In genomic region chr11:101354438-101355010, GRCm38 (mm10) we compare ENCODE assay signal across 30 mouse cellular contexts. TPM values are rescaled to one million over a fixed set of nuclear protein-coding genes. Genes with fewer than 3 reads are reported as not detected.
DNase-seq lines count a peak whose midpoint lies in the region; ATAC-seq and TF ChIP-seq lines count a peak whose summit lies in the region.
"Had no signal": no experiment of that assay in that cellular context is flagged by ENCODE, and none has a peak within 500 bp of the region (broad histone marks: within the 10 kb centered on the region; RNA-seq: fewer than 3 reads in every experiment).

No protein-coding gene starts in this region.

- ATAC-seq in midbrain, postnatal 0 days (ENCODE audit: low FRiP score) = no peak
- ATAC-seq: activated CD4-positive, CD25-positive, alpha-beta regulatory T cell, adult 4 months; forebrain, embryonic 13.5 days; inflammation-experienced regulatory T-cells, adult 6 months; midbrain, embryonic 15.5 days had no signal

- H3K27ac ChIP-seq in layer of hippocampus, adult 2 months = no peak overlapping the region
- H3K27ac ChIP-seq in midbrain, postnatal 0 days (ENCODE audit: low read depth, low read length) = no peak overlapping the region
- no peak overlapping the region for H3K27ac ChIP-seq in midbrain, embryonic 10.5 days (replicated peaks)
- no peak overlapping the region for H3K27ac ChIP-seq in MEL (ENCODE audit: control insufficient read depth, low read depth, low read length)
- H3K27ac ChIP-seq: embryonic facial prominence, embryonic 13.5 days; forebrain, embryonic 13.5 days; gastrocnemius, adult 2 months; heart, embryonic 15.5 days; hindbrain, embryonic 14.5 days; limb, embryonic 13.5 days; midbrain, embryonic 15.5 days; neural tube, embryonic 13.5 days had no signal

- H3K9me3 ChIP-seq in midbrain, postnatal 0 days (ENCODE audit: low read length) = no peaks in the 10 kb centered on the region
- H3K9me3 ChIP-seq in midbrain, embryonic 10.5 days (replicated peaks) = peaks cover 4% of the 10 kb centered on the region; the same call in 1 of the 2 replicates
- no peaks in the 10 kb centered on the region for H3K9me3 ChIP-seq in MEL (replicated peaks; ENCODE audit: insufficient read depth, low read length)
- H3K9me3 ChIP-seq: forebrain, embryonic 13.5 days; G1E; heart, embryonic 15.5 days; limb, embryonic 13.5 days; midbrain, embryonic 15.5 days; neural tube, embryonic 13.5 days had no signal

- no peak for TF ChIP-seq POLR2A in MEL (IDR thresholded peaks at IDR 0.05; ENCODE audit: control insufficient read depth in 1 of 2, insufficient read depth in 1 of 2, low read depth in 1 of 2, low read length in 2 of 2, poor library complexity in 1 of 2)

- DNase-seq in heart, adult 11 months = peak; percentile 50
- DNase-seq in heart, postnatal 25 days (ENCODE audit: low spot score) = no peak
- no peak for DNase-seq in layer of hippocampus, adult 2 months (ENCODE audit: low spot score in 2 of 2)
- DNase-seq in layer of hippocampus, adult 11-12 months (ENCODE audit: low spot score) = no peak
- no peak for DNase-seq in midbrain, postnatal 0 days (ENCODE audit: low spot score)
- no peak for DNase-seq in midbrain, embryonic 10.5 days (ENCODE audit: low spot score)
- DNase-seq in MEL (ENCODE audit: low read depth, low spot score) = no peak
- no peak for DNase-seq in left cerebral cortex, postnatal 10 days (ENCODE audit: extremely low spot score in 1 of 2, low spot score in 2 of 2)
- DNase-seq: adrenal gland, postnatal 14 days; cerebellum, adult 8-10 months; cerebellum, postnatal 36 days; embryo, embryonic 11 days; gastrocnemius, adult 2 months; heart, postnatal 4 days; lung, adult 18-20 months had no signal

- H3K79me2 ChIP-seq in MEL (ENCODE audit: control insufficient read depth, insufficient read depth, low read length, poor library complexity) = no peaks in the 10 kb centered on the region

- H3K27me3 ChIP-seq in midbrain, postnatal 0 days (ENCODE audit: insufficient read depth, low read length) = no peaks in the 10 kb centered on the region
- H3K27me3 ChIP-seq in midbrain, embryonic 10.5 days (ENCODE audit: low read depth, poor library complexity, severe bottlenecking) = no peaks in the 10 kb centered on the region
- peaks cover 2 to 8% of the 10 kb centered on the region in 2 experiments for H3K27me3 ChIP-seq in MEL (ENCODE audit: control insufficient read depth in 1 of 2, insufficient read depth in 2 of 2, low read length in 2 of 2)
- H3K27me3 ChIP-seq: embryonic facial prominence, embryonic 13.5 days; forebrain, embryonic 13.5 days; heart, embryonic 15.5 days; limb, embryonic 13.5 days; midbrain, embryonic 15.5 days; neural tube, embryonic 13.5 days had no signal

- TF ChIP-seq CTCF in layer of hippocampus, adult 2 months (conservative IDR thresholded peaks at IDR 0.05) = peak; percentile 14; the same call in 1 of the 2 replicates
- 0 out of 2 replicates have a peak, but pooled peaks have one; percentile 2 for TF ChIP-seq CTCF in midbrain, postnatal 0 days (IDR thresholded peaks at IDR 0.05)
- peak in 1 of 3 experiments; percentile 6; a peak in 2 of 6 replicates for TF ChIP-seq CTCF in MEL (IDR thresholded peaks at IDR 0.05 in 2 of 3, conservative IDR thresholded peaks at IDR 0.05 in 1 of 3; ENCODE audit: control insufficient read depth in 1 of 3, insufficient read depth in 1 of 3, low read depth in 2 of 3, low read length in 3 of 3, poor library complexity in 1 of 3, severe bottlenecking in 1 of 3)

- H3K9ac ChIP-seq in midbrain, postnatal 0 days (replicated peaks; ENCODE audit: low read length, poor library complexity, severe bottlenecking) = no peak overlapping the region
- H3K9ac ChIP-seq in MEL (ENCODE audit: control insufficient read depth, low read depth, low read length, poor library complexity, severe bottlenecking) = no peak overlapping the region
- H3K9ac ChIP-seq: embryonic facial prominence, embryonic 13.5 days; forebrain, embryonic 13.5 days; heart, embryonic 15.5 days; hindbrain, embryonic 14.5 days; limb, embryonic 13.5 days; midbrain, embryonic 15.5 days; neural tube, embryonic 13.5 days had no signal

- H3K36me3 ChIP-seq in midbrain, postnatal 0 days (ENCODE audit: insufficient read depth, low read length) = no peaks in the 10 kb centered on the region
- H3K36me3 ChIP-seq in midbrain, embryonic 10.5 days = no peaks in the 10 kb centered on the region
- peaks cover 0 to 10% of the 10 kb centered on the region in 2 experiments; a peak in 2 of 4 replicates for H3K36me3 ChIP-seq in MEL (ENCODE audit: control insufficient read depth in 1 of 2, insufficient read depth in 2 of 2, low read length in 2 of 2)
- H3K36me3 ChIP-seq: embryonic facial prominence, embryonic 13.5 days; G1E; heart, embryonic 15.5 days; limb, embryonic 13.5 days; midbrain, embryonic 15.5 days; neural tube, embryonic 13.5 days had no signal

- WGBS in midbrain, postnatal 0 days = 82% methylated on average over 5 of the region's 5 CpGs
- WGBS in midbrain, embryonic 10.5 days = 89% methylated on average over 5 of the region's 5 CpGs

- no peak overlapping the region for H3K4me3 ChIP-seq in layer of hippocampus, adult 2 months
- H3K4me3 ChIP-seq in midbrain, postnatal 0 days (ENCODE audit: low read depth, low read length) = no peak overlapping the region
- H3K4me3 ChIP-seq in midbrain, embryonic 10.5 days = no peak overlapping the region
- no peak overlapping the region for H3K4me3 ChIP-seq in MEL (ENCODE audit: control insufficient read depth in 1 of 2, insufficient read depth in 1 of 2, low read depth in 2 of 2, low read length in 2 of 2)
- H3K4me3 ChIP-seq: embryonic facial prominence, embryonic 13.5 days; erythroblast, embryonic 14.5 days; forebrain, embryonic 13.5 days; gastrocnemius, adult 2 months; heart, embryonic 15.5 days; limb, embryonic 13.5 days; midbrain, embryonic 15.5 days; myocyte; neural tube, embryonic 13.5 days had no signal

- intact Hi-C loops in heart, postnatal 25 days (cut with DNase I) = no loop called here
- intact Hi-C loops in left cerebral cortex, postnatal 10 days (cut with DNase I) = no loop called here

- H3K4me1 ChIP-seq in midbrain, postnatal 0 days (ENCODE audit: insufficient read depth, low read length) = no peaks in the 10 kb centered on the region
- peaks cover 12% of the 10 kb centered on the region; the same call in 1 of the 2 replicates for H3K4me1 ChIP-seq in midbrain, embryonic 10.5 days
- peaks cover 11 to 14% of the 10 kb centered on the region in 2 experiments for H3K4me1 ChIP-seq in MEL (ENCODE audit: control insufficient read depth in 1 of 2, insufficient read depth in 2 of 2, low read length in 2 of 2)
- H3K4me1 ChIP-seq: embryonic facial prominence, embryonic 13.5 days; forebrain, embryonic 13.5 days; heart, embryonic 15.5 days; limb, embryonic 13.5 days; midbrain, embryonic 15.5 days; neural tube, embryonic 13.5 days had no signal

- TF ChIP-seq EP300 in MEL (IDR thresholded peaks at IDR 0.05; ENCODE audit: low read depth in 1 of 2, low read length in 2 of 2) = no peak

- TF ChIP-seq RAD21 in MEL (IDR thresholded peaks at IDR 0.05; ENCODE audit: low read depth, low read length) = no peak; the same call in 1 of the 2 replicates

- no peak overlapping the region for H3K4me2 ChIP-seq in midbrain, postnatal 0 days (ENCODE audit: low read depth, low read length, poor library complexity, severe bottlenecking)
- H3K4me2 ChIP-seq: embryonic facial prominence, embryonic 13.5 days; forebrain, embryonic 13.5 days; heart, embryonic 15.5 days; hindbrain, embryonic 14.5 days; limb, embryonic 13.5 days; midbrain, embryonic 15.5 days; neural tube, embryonic 13.5 days had no signal

RNA-seq across cellular contexts. Expression of gene G6pc, which starts 12.8 kb away (rescaled TPM):
- total RNA-seq in heart, postnatal 25 days (2021) = not detected
- not detected for total RNA-seq in layer of hippocampus, adult 2 months (2021)
- total RNA-seq in midbrain, postnatal 0 days (2014; rRNA removed) = not detected in 2 replicates
- polyA plus RNA-seq in midbrain, postnatal 0 days (2015; fragmentation: Nextera tagmentation; extraction: Ambion mirVana) = not detected in 2 replicates
- not detected in 2 replicates for polyA plus RNA-seq in midbrain, embryonic 10.5 days (2016; fragmentation: Nextera tagmentation; extraction: Ambion mirVana)
- not detected in 2 replicates for total RNA-seq in MEL (2012; rRNA removed)
- polyA plus RNA-seq in MEL (2012; ENCODE audit: insufficient read depth in 1 of 2, insufficient read length in 2 of 2, low read depth in 1 of 2, low replicate concordance in 2 of 2, missing spikeins in 1 of 2) = not detected
- not detected for total RNA-seq in left cerebral cortex, postnatal 10 days (2021)
- total RNA-seq: gastrocnemius, adult 2 months; heart, postnatal 4 days; megakaryocyte, adult 5-6 weeks had no signal
- polyA plus RNA-seq: activated CD4-positive, CD25-positive, alpha-beta regulatory T cell, adult 4 months; embryonic facial prominence, embryonic 13.5 days; erythroblast, embryonic 14.5 days; forebrain, embryonic 13.5 days; frontal cortex, adult 2 months; G1E; heart, embryonic 15.5 days; hindbrain, embryonic 14.5 days; inflammation-experienced regulatory T-cells, adult 6 months; limb, embryonic 13.5 days; midbrain, embryonic 15.5 days; myocyte; neural tube, embryonic 13.5 days; stomach, embryonic 14.5 days had no signal

RNA-seq across cellular contexts. Expression of gene Aoc3, which starts 24.1 kb away (rescaled TPM):
- total RNA-seq in heart, postnatal 25 days (2021) = 10 to 100 TPM; 13.9 to 18.5 TPM
- total RNA-seq in layer of hippocampus, adult 2 months (2021) = under 1 TPM; 0.64 to 0.74 TPM
- 0.66 and 1.2 TPM in 2 replicates for total RNA-seq in midbrain, postnatal 0 days (2014; rRNA removed)
- polyA plus RNA-seq in midbrain, postnatal 0 days (2015; fragmentation: Nextera tagmentation; extraction: Ambion mirVana) = 0.07 and 0.20 TPM in 2 replicates
- 0.04 TPM in 1 of 2 replicates, not detected in the other for polyA plus RNA-seq in midbrain, embryonic 10.5 days (2016; fragmentation: Nextera tagmentation; extraction: Ambion mirVana)
- 0.62 and 0.69 TPM in 2 replicates for total RNA-seq in MEL (2012; rRNA removed)
- 1 to 10 TPM in 1 of 2 experiments, not detected in 1; 2.2 TPM for polyA plus RNA-seq in MEL (2012; ENCODE audit: insufficient read depth in 1 of 2, insufficient read length in 2 of 2, low read depth in 1 of 2, low replicate concordance in 2 of 2, missing spikeins in 1 of 2)
- 1 to 10 TPM; 1.4 to 2.0 TPM for total RNA-seq in left cerebral cortex, postnatal 10 days (2021)
- total RNA-seq: megakaryocyte, adult 5-6 weeks had no signal
- polyA plus RNA-seq: activated CD4-positive, CD25-positive, alpha-beta regulatory T cell, adult 4 months; forebrain, embryonic 13.5 days; inflammation-experienced regulatory T-cells, adult 6 months; neural tube, embryonic 13.5 days had no signal

RNA-seq across cellular contexts. Expression of gene Aoc2, which starts 29.7 kb away (rescaled TPM):
- total RNA-seq in heart, postnatal 25 days (2021) = 1 to 10 TPM; 1.8 to 2.2 TPM
- 1 to 10 TPM; 6.8 to 7.5 TPM for total RNA-seq in layer of hippocampus, adult 2 months (2021)
- total RNA-seq in midbrain, postnatal 0 days (2014; rRNA removed) = 5.3 and 6.7 TPM in 2 replicates
- 0.64 and 0.77 TPM in 2 replicates for polyA plus RNA-seq in midbrain, postnatal 0 days (2015; fragmentation: Nextera tagmentation; extraction: Ambion mirVana)
- polyA plus RNA-seq in midbrain, embryonic 10.5 days (2016; fragmentation: Nextera tagmentation; extraction: Ambion mirVana) = 1.6 and 2.5 TPM in 2 replicates
- total RNA-seq in MEL (2012; rRNA removed) = 9.1 and 12.1 TPM in 2 replicates
- 10 to 100 TPM in 1 of 2 experiments, not detected in 1; 21.1 TPM for polyA plus RNA-seq in MEL (2012; ENCODE audit: insufficient read depth in 1 of 2, insufficient read length in 2 of 2, low read depth in 1 of 2, low replicate concordance in 2 of 2, missing spikeins in 1 of 2)
- 1 to 10 TPM; 3.2 to 3.4 TPM for total RNA-seq in left cerebral cortex, postnatal 10 days (2021)

RNA-seq across cellular contexts. Expression of gene Psme3, which starts 38.5 kb away (rescaled TPM):
- total RNA-seq in heart, postnatal 25 days (2021) = 10 to 100 TPM; 80.6 to 88.8 TPM
- total RNA-seq in layer of hippocampus, adult 2 months (2021) = 100 to 1,000 TPM; 121 TPM
- total RNA-seq in midbrain, postnatal 0 days (2014; rRNA removed) = 69.1 and 74.0 TPM in 2 replicates
- 75.0 and 76.5 TPM in 2 replicates for polyA plus RNA-seq in midbrain, postnatal 0 days (2015; fragmentation: Nextera tagmentation; extraction: Ambion mirVana)
- polyA plus RNA-seq in midbrain, embryonic 10.5 days (2016; fragmentation: Nextera tagmentation; extraction: Ambion mirVana) = 181 and 194 TPM in 2 replicates
- 129 and 139 TPM in 2 replicates for total RNA-seq in MEL (2012; rRNA removed)
- polyA plus RNA-seq in MEL (2012; ENCODE audit: insufficient read depth in 1 of 2, insufficient read length in 2 of 2, low read depth in 1 of 2, low replicate concordance in 2 of 2, missing spikeins in 1 of 2) = 100 to 1,000 TPM; 369 to 446 TPM
- total RNA-seq in left cerebral cortex, postnatal 10 days (2021) = 100 to 1,000 TPM; 100 to 108 TPM

RNA-seq across cellular contexts. Expression of gene Becn1, which starts 52.4 kb away (rescaled TPM):
- total RNA-seq in heart, postnatal 25 days (2021) = 100 to 1,000 TPM in 1 of 2 experiments, 10 to 100 TPM in 1; 92.8 to 102 TPM
- 100 to 1,000 TPM; 219 to 223 TPM for total RNA-seq in layer of hippocampus, adult 2 months (2021)
- 94.4 and 209 TPM in 2 replicates for total RNA-seq in midbrain, postnatal 0 days (2014; rRNA removed)
- 145 and 150 TPM in 2 replicates for polyA plus RNA-seq in midbrain, postnatal 0 days (2015; fragmentation: Nextera tagmentation; extraction: Ambion mirVana)
- 152 and 162 TPM in 2 replicates for polyA plus RNA-seq in midbrain, embryonic 10.5 days (2016; fragmentation: Nextera tagmentation; extraction: Ambion mirVana)
- 167 and 181 TPM in 2 replicates for total RNA-seq in MEL (2012; rRNA removed)
- polyA plus RNA-seq in MEL (2012; ENCODE audit: insufficient read depth in 1 of 2, insufficient read length in 2 of 2, low read depth in 1 of 2, low replicate concordance in 2 of 2, missing spikeins in 1 of 2) = 100 to 1,000 TPM in 1 of 2 experiments, not detected in 1; 122 TPM
- total RNA-seq in left cerebral cortex, postnatal 10 days (2021) = 100 to 1,000 TPM; 174 to 188 TPM
